Mouse (Mus musculus) thymus, postnatal 10 days (tissue): Measurements from ENCODE around the gene Rps18.

Experiments used
- DNase-seq, 2 experiments: peaks; one replicate each; pipeline ENCODE4 v3.0.0; 2021; ENCODE audit warnings: low spot score in 2 of 2

Gene Rps18

GRCm38 (mm10) chr17:33921361-33921760, 34.4 kb downstream of the Rps18 start:
- DNase-seq, result no peak

DNA sequence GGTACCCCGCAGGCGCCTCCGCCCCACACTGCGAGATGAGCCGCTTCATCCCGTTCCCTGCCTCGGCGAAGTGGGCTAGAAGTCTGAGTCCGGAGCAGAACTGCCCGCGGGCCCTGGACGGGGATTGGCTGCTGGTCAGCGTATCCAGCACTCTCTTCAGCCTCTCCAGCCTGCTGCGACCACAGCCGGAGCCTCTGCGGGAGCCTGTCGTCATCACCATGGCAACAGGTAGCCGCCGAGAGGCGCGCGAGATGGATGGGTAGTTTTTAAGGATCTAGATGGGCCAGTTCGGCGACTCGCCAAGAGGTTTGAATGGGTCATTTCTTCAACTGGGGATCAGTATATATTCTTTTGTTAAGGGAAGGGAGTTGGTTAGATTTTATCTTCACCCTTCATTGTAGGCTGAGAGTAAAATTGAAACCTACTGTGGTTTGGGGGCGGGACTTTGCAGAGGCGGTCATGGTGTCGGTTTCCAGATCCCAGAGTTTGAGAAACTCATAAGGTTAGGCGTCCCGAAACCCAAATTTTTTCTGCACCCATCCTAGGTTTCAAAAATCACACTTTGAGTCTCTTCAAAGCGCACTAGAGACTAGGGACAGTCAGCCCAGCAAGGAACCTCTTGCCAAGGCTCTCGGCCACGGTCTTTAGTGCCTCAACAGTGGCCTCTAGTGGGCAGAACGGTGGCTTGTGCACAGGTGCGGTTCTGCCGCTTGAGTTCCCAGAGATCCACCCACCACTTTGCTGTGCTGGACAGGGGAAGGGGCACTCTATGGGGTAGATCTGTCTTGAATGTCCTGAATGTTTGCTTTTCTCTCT, 35.3 kb downstream of the Rps18 start:
- DNase-seq, result peak; percentile 73 to 87

- DNase-seq, result peak; percentile 58 to 62
Observed at GRCm38 (mm10) chr17:33919351-33920281, 36.2 kb downstream of the Rps18 start.

GRCm38 (mm10) chr17:33918293-33919203, 37.3 kb downstream of the Rps18 start:
- no peak for DNase-seq

DNA sequence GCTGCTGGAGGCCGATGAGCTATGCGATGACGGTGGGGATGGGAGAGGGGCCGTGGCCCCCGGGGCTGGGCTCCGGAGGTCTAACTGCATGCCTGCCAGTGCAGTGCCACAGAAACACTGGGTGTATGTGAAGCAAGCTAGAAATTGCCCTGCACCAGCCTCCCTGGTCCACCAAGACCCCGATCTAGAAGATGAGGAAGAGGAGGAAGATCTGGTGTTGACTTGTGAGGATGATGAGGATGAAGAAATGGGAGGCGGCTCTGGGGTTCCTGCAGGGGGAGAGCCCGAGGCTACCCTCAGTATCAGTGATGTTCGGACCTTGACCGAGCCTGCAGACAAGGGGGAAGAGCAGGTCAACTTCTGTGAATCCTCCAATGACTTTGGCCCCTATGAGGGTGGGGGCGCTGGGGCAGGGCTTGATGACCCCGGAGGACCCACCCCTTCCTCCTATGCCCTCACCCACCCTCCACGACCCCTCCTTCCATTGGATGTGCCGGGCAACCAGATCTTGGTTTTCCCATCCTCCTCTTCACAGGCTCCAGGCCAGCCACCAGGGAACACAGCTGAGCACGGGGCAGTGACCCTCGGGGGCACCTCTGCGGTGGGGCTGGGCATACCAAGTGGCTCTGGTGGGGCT, 38.0 kb downstream of the Rps18 start:
- no peak for DNase-seq

DNA sequence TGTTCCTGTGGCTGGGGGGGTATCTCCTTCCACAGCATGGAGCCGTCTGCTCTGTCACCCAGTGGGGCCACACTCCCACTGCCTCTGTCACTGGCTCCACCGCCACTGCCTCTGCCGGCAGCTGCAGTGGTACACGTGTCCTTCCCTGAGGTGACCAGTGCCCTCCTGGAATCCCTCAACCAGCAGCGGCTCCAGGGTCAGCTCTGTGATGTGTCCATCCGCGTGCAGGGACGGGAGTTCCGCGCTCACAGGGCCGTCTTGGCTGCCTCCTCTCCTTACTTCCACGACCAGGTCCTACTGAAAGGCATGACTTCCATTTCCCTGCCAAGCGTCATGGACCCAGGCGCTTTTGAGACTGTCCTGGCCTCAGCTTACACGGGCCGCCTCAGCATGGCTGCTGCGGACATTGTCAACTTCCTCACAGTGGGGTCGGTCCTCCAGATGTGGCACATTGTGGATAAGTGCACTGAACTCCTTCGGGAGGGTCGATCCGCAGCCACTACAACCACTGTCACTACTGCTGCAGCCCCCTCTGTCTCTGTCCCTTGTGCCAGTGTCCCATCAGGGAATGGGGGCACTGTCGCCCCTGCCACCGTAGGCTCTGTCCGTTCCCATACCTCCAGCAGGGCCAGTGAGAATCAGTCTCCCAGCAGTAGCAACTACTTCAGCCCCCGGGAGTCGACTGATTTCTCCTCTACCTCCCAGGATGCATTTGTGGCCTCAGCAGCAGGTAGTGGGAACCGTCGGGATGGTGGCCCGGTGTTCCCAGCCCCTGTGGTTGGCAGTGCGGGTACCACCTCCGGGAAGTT, 38.8 kb downstream of the Rps18 start:
- peak in 1 of 2 experiments; percentile 35 for DNase-seq

GRCm38 (mm10) chr17:33916294-33916693, 39.5 kb downstream of the Rps18 start:
- DNase-seq, result peak; percentile 74 to 83

DNA sequence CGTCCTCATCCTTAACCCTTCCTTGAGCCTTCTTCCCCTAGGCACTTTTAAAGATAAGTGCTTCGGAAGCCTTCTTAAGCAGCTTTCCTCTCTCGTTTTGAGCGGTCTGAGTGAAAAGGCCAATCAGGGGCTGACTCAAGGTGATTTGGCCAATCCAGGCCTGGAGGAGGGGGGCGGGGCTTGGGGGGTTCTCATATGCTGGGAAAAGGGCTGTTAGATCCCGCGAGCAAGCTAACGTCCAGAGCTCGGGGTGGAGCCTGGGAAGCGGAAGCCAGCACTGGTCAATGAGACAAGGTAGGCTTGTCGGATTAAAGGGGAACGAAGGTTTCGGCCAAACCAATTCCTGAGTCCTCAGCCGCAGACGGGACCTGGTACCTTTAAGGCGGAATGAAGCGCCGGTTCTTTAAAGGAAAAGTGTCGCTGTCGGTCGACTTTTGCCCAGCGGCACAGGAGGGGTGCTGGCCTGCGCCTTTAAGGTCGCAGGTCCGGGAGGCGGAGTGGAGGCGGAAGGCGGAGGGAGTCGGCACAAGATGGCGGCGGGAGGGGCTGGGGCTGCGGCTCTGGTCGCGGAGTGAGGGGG, 40.0 kb downstream of the Rps18 start, which contains the start of the genes Tapbp and Zbtb22:
TSS of gene Tapbp (plus strand) at position 229 of the 580 bp plus-strand sequence.
TSS of gene Zbtb22 (plus strand) at position 234 of the 580 bp plus-strand sequence.
- peak; percentile 89 to 91 for DNase-seq

- DNase-seq, result no peak
Observed at GRCm38 (mm10) chr17:33914969-33915391, 40.8 kb downstream of the Rps18 start.

DNA sequence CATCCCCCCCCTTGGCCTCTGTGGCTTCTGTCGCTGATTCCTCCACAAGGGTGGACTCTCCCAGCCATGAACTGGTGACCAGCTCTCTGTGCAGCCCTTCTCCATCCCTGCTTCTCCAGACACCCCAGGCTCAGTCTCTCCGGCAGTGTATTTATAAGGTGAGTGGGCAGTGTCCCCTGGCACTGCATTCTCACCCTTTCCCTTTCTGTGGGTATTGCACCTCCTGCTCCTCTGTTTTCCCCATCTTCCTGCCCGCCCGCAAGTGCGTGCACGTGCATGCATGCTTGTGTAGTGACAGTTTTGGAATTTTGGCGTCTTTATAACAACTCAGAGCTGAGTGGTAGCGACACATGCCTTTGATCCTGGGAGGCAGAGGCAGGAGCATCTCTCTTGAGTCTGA, 41.9 kb downstream of the Rps18 start:
- DNase-seq, result no peak

DNA sequence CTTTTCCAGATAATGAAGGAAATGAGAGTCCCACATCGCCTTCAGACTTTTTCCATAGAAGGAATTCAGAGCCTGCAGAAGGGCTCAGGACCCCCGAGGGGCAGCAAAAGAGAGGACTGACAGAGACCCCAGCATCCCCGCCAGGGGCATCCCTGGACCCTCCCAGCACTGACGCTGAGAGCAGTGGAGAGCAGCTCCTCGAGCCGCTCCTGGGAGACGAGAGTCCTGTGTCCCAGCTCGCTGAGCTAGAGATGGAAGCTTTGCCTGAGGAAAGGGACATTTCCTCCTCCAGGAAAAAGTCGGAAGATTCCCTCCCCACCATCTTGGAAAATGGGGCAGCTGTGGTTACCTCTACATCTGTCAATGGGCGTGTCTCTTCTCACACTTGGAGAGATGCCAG, 42.5 kb downstream of the Rps18 start:
- DNase-seq, result no peak

DNA sequence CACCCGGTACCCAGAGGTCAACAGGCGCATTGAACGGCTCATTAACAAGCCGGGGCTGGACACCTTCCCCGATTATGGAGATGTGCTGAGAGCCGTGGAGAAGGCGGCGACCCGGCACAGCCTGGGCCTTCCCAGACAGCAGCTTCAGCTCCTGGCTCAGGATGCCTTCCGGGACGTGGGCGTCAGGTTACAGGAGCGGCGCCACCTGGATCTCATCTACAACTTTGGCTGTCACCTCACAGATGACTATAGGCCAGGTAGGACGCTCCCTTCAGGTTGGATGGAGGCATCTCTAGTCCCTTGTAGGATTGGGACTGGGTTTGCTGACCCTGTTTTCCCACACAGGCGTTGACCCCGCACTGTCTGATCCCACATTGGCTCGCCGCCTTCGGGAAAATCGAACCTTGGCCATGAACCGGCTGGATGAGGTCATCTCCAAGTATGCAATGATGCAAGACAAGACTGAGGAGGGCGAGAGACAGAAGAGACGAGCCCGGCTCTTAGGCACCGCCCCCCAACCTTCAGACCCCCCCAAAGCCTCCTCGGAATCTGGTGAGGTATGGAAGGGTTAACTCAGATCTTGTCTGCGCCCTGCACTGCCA, 43.9 kb downstream of the Rps18 start:
- no peak for DNase-seq

GRCm38 (mm10) chr17:33911052-33911812, 44.6 kb downstream of the Rps18 start:
- DNase-seq, result no peak

- no peak for DNase-seq
Observed at GRCm38 (mm10) chr17:33910346-33911051, 45.3 kb downstream of the Rps18 start.

DNA sequence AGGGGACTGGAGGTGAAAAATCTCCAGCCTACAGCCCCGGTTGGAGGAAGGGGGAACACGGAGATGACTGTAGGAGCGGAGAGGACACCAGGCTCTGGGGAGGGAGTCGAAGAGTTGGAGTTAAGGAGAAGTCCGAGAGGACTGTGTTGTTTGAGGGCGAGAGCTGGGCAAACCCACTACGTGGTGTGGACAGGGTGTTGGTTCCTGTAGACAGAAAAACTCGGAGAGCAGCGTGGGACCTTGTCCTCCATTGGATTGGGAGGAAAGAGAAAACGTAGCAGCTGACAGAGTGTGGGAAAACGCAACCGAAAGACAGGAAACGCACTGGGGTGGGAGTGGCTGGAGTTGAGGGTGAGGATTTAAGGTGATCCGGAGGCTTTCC, 45.9 kb downstream of the Rps18 start:
- peak in 1 of 2 experiments; percentile 34 for DNase-seq

GRCm38 (mm10) chr17:33909077-33909868, 46.5 kb downstream of the Rps18 start, which contains the start of gene Daxx:
Gene Daxx, plus strand, starts transcription at chr17:33909414.
- peak; percentile 98 to 99 for DNase-seq
